Mouse (Mus musculus): ENCODE data around the gene Vgf.

DNA sequence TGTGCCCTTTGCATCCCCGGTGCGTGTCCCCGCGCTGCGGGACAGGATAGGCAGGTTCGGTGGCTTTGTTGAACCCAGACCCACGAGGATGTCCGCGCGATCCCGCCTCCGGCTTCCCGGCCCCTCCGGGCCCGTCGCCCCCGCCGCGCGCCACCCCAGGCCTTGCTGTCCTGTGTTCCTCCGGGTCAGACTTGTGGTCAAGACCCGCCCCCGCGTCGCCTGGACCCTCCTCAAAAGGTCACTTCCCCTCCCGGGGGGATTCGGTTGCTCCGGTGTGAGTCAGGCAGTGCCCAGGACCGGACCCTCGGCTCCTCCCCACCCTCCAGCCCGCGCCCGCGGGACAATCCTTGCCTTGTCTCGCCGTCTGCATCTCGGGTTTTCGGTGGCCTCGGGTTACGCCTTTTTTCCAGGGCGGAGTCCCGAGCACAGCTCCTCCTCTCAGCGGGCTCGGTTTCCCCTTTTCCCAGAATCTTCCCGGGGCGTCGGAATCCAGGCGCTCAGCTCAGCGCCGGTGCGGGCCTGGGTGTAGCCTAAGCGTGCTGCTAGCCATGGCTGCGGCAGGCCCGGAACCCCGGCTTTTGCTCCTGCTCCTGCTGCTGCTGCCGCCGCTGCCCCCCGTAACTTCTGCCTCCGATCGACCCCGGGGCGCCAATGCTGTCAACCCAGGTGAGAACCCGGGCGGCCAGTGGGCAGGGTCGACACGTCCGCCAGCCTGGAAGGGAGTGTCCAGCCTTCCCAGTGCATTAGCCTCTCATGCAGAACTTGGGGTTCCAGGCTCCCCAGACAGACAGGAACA lies 38.9 kb upstream of the Vgf start:
- TF ChIP-seq POLR2A (IDR thresholded peaks at IDR 0.05; ENCODE audit: control insufficient read depth, low read depth, low read length) (no peak), CTCF (IDR thresholded peaks at IDR 0.05; ENCODE audit: control insufficient read depth, insufficient read depth, insufficient replicate concordance, low read depth, low read length) (no peak)

Data from testis, adult 2 months (tissue).